Mouse (Mus musculus) cerebellum, postnatal 36 days (tissue): Measurements from ENCODE around the gene Sdk2.

Source experiments
- DNase-seq, 2 experiments: peaks; one replicate each; pipeline ENCODE4 v3.0.0; 2021 to 2022; ENCODE audit warnings: mixed read lengths in 2 of 2

Sdk2 gene

GRCm38 (mm10) chr11:114044373-114044772 is 22.5 kb downstream of the Sdk2 start:
- no peak for DNase-seq

GRCm38 (mm10) chr11:114043530-114043929 is 23.3 kb downstream of the Sdk2 start:
- peak; percentile 28 to 40 for DNase-seq

- peak; percentile 21 to 47 for DNase-seq
Measured at GRCm38 (mm10) chr11:114040391-114041035, 26.3 kb downstream of the Sdk2 start.

GRCm38 (mm10) chr11:114038036-114038435 is 28.8 kb downstream of the Sdk2 start:
- DNase-seq = no peak

GRCm38 (mm10) chr11:114031491-114031890 is 35.4 kb downstream of the Sdk2 start:
- no peak for DNase-seq

GRCm38 (mm10) chr11:114030214-114030613 is 36.6 kb downstream of the Sdk2 start:
- DNase-seq = no peak

- DNase-seq = no peak
Measured at GRCm38 (mm10) chr11:114028512-114028911, 38.3 kb downstream of the Sdk2 start.

GRCm38 (mm10) chr11:114028021-114028420 is 38.8 kb downstream of the Sdk2 start:
- DNase-seq = no peak

GRCm38 (mm10) chr11:114025056-114025455 is 41.8 kb downstream of the Sdk2 start:
- no peak for DNase-seq

GRCm38 (mm10) chr11:114023965-114024364 is 42.9 kb downstream of the Sdk2 start:
- DNase-seq = no peak

- DNase-seq = no peak
Measured at GRCm38 (mm10) chr11:114022166-114022565, 44.7 kb downstream of the Sdk2 start.

GRCm38 (mm10) chr11:114019087-114019486 is 47.8 kb downstream of the Sdk2 start:
- DNase-seq = no peak

GRCm38 (mm10) chr11:114016889-114017392 is 49.9 kb downstream of the Sdk2 start:
- DNase-seq = no peak

- DNase-seq = no peak
Measured at GRCm38 (mm10) chr11:114016108-114016888, 50.5 kb downstream of the Sdk2 start.

- DNase-seq = no peak
Measured at GRCm38 (mm10) chr11:114011523-114011922, 55.3 kb downstream of the Sdk2 start.

- DNase-seq = no peak
Measured at GRCm38 (mm10) chr11:114005879-114006278, 61.0 kb downstream of the Sdk2 start.

- peak in 1 of 2 experiments; percentile 29 for DNase-seq
Measured at GRCm38 (mm10) chr11:114004651-114005050, 62.2 kb downstream of the Sdk2 start.

- DNase-seq = no peak
Measured at GRCm38 (mm10) chr11:114003195-114003594, 63.7 kb downstream of the Sdk2 start.

- DNase-seq = no peak
Measured at GRCm38 (mm10) chr11:114000051-114000450, 66.8 kb downstream of the Sdk2 start.

- no peak for DNase-seq
Measured at GRCm38 (mm10) chr11:113998702-113999101, 68.1 kb downstream of the Sdk2 start.

- DNase-seq = no peak
Measured at GRCm38 (mm10) chr11:113993921-113994320, 72.9 kb downstream of the Sdk2 start.

- no peak for DNase-seq
Measured at GRCm38 (mm10) chr11:113992894-113993293, 74.0 kb downstream of the Sdk2 start.

- DNase-seq = no peak
Measured at GRCm38 (mm10) chr11:113991886-113992285, 75.0 kb downstream of the Sdk2 start.

GRCm38 (mm10) chr11:113990466-113990865 is 76.4 kb downstream of the Sdk2 start:
- no peak for DNase-seq
